10 mouse cellular contexts compared by ENCODE assay signal in the genomic region with DNA sequence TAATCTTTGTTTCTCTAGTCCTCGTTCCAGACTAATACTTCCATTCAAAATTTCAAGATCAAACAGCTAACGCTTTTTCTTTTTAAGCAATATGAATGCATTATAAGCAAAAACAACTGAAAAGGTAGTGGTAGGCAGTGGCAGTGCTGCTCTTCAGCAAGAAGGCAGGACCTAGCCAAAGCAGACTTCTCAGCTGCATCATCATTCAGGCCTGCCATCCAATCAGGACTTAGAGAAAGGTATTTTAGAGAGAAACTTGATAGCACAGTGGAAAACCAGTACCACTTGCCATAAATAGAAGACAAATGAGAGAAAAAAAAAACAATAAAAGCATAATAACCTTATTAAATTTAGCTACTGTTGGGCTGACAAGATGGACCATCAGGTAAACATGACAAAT. TPM values are rescaled to one million over a fixed set of nuclear protein-coding genes. Genes with fewer than 3 reads are reported as not detected.
DNase-seq lines count a peak whose midpoint lies in the region; ATAC-seq and TF ChIP-seq lines count a peak whose summit lies in the region.
"Had no signal": no experiment of that assay in that cellular context is flagged by ENCODE, and none has a peak within 500 bp of the region (broad histone marks: within the 10 kb centered on the region; RNA-seq: fewer than 3 reads in every experiment).

No protein-coding gene starts in this region.

- no peaks in the 10 kb centered on the region for H3K36me3 ChIP-seq in lung, embryonic 16.5 days (ENCODE audit: control insufficient read depth, insufficient read depth, low read length)
- H3K36me3 ChIP-seq in embryonic facial prominence, embryonic 14.5 days (ENCODE audit: control insufficient read depth, insufficient read depth, low read length): no peaks in the 10 kb centered on the region
- 0 out of 2 replicates have a peak, but pooled peaks cover 5% of the 10 kb centered on the region for H3K36me3 ChIP-seq in limb, embryonic 14.5 days (ENCODE audit: control insufficient read depth, insufficient read depth, low read length)
- no peaks in the 10 kb centered on the region for H3K36me3 ChIP-seq in neural tube, embryonic 14.5 days (ENCODE audit: control insufficient read depth, insufficient read depth, low read length)

- H3K27ac ChIP-seq in lung, embryonic 16.5 days (ENCODE audit: low read length): no peak overlapping the region
- H3K27ac ChIP-seq in embryonic facial prominence, embryonic 14.5 days (replicated peaks; ENCODE audit: low read depth, low read length): no peak overlapping the region
- no peak overlapping the region for H3K27ac ChIP-seq in limb, embryonic 14.5 days (replicated peaks; ENCODE audit: low read depth, low read length)
- H3K27ac ChIP-seq in neural tube, embryonic 14.5 days (ENCODE audit: low read depth, low read length): no peak overlapping the region

- no peak overlapping the region for H3K9ac ChIP-seq in lung, embryonic 16.5 days (ENCODE audit: low read length)
- H3K9ac ChIP-seq in embryonic facial prominence, embryonic 14.5 days (ENCODE audit: low read depth, low read length): no peak overlapping the region
- H3K9ac ChIP-seq in limb, embryonic 14.5 days (ENCODE audit: low read depth, low read length, severe bottlenecking): no peak overlapping the region
- no peak overlapping the region for H3K9ac ChIP-seq in neural tube, embryonic 14.5 days (replicated peaks; ENCODE audit: low read depth, low read length)

- no peak overlapping the region for H3K4me3 ChIP-seq in lung, embryonic 16.5 days (ENCODE audit: low read length)
- H3K4me3 ChIP-seq in lung, adult 2 months (replicated peaks; ENCODE audit: extremely low read depth, low read depth, low read length): no peak overlapping the region
- H3K4me3 ChIP-seq in embryonic facial prominence, embryonic 14.5 days (ENCODE audit: low read depth, low read length): no peak overlapping the region; the same call in 1 of the 2 replicates
- H3K4me3 ChIP-seq in limb, embryonic 14.5 days (replicated peaks; ENCODE audit: low read length): no peak overlapping the region
- peak overlapping the region; percentile 93 for H3K4me3 ChIP-seq in neural tube, embryonic 14.5 days (ENCODE audit: low read depth, low read length)

- H3K27me3 ChIP-seq in lung, embryonic 16.5 days (ENCODE audit: control insufficient read depth, insufficient read depth, low read depth, low read length): no peaks in the 10 kb centered on the region; the same call in 1 of the 2 replicates
- H3K27me3 ChIP-seq in embryonic facial prominence, embryonic 14.5 days (replicated peaks; ENCODE audit: control insufficient read depth, insufficient read depth, low read length): no peaks in the 10 kb centered on the region
- H3K27me3 ChIP-seq in limb, embryonic 14.5 days (ENCODE audit: control insufficient read depth, insufficient read depth, low read length): no peaks in the 10 kb centered on the region
- H3K27me3 ChIP-seq in neural tube, embryonic 14.5 days (ENCODE audit: control insufficient read depth, insufficient read depth, low read length): no peaks in the 10 kb centered on the region

- H3K4me2 ChIP-seq in lung, embryonic 16.5 days (ENCODE audit: low read depth, low read length): peak overlapping the region; percentile 91; the same call in 1 of the 2 replicates
- H3K4me2 ChIP-seq in embryonic facial prominence, embryonic 14.5 days (ENCODE audit: low read depth, low read length): peak overlapping the region; percentile 96
- 0 out of 2 replicates have a peak overlapping the region, but pooled peaks have one; percentile 96 for H3K4me2 ChIP-seq in limb, embryonic 14.5 days (replicated peaks; ENCODE audit: low read depth, low read length, severe bottlenecking)
- peak overlapping the region; percentile 91 for H3K4me2 ChIP-seq in neural tube, embryonic 14.5 days (ENCODE audit: low read depth, low read length)

- H3K4me1 ChIP-seq in lung, embryonic 16.5 days (replicated peaks; ENCODE audit: control insufficient read depth, insufficient read depth, low read length): peaks cover 10% of the 10 kb centered on the region
- peaks cover 3% of the 10 kb centered on the region; the same call in 1 of the 2 replicates for H3K4me1 ChIP-seq in lung, adult 2 months (ENCODE audit: control insufficient read depth, insufficient read depth, low read length)
- H3K4me1 ChIP-seq in embryonic facial prominence, embryonic 14.5 days (ENCODE audit: control insufficient read depth, insufficient read depth, low read length): peaks cover 17% of the 10 kb centered on the region
- peaks cover 10% of the 10 kb centered on the region for H3K4me1 ChIP-seq in limb, embryonic 14.5 days (ENCODE audit: control insufficient read depth, insufficient read depth, low read length)
- H3K4me1 ChIP-seq in neural tube, embryonic 14.5 days (ENCODE audit: control insufficient read depth, insufficient read depth, low read length): peaks cover 30% of the 10 kb centered on the region

- no peak for TF ChIP-seq CTCF in lung, adult 2 months (IDR thresholded peaks at IDR 0.05; ENCODE audit: insufficient read depth, low read length)

- no peak for DNase-seq in lung, adult 2 months
- DNase-seq in embryonic facial prominence, embryonic 14.5 days (ENCODE audit: low spot score): peak; percentile 50
- DNase-seq in limb, embryonic 14.5 days (ENCODE audit: low spot score): peak; percentile 26
- no peak for DNase-seq in right cerebral cortex, adult 18-20 months
- DNase-seq in kidney, adult 11 months: no peak
- DNase-seq: adrenal gland, postnatal 25 days; cerebellum, postnatal 36 days had no signal

- no peak for ATAC-seq in lung, embryonic 16.5 days (ENCODE audit: low read depth)
- no peak for ATAC-seq in embryonic facial prominence, embryonic 14.5 days (ENCODE audit: low read depth)
- ATAC-seq in limb, embryonic 14.5 days (ENCODE audit: low FRiP score, low read depth): no peak
- no peak for ATAC-seq in neural tube, embryonic 14.5 days (ENCODE audit: low read depth)

- WGBS in lung, embryonic 16.5 days: 81% methylated on average over 2 of the region's 2 CpGs
- WGBS in lung, adult 2 months: 84% methylated on average over 2 of the region's 2 CpGs
- WGBS in embryonic facial prominence, embryonic 14.5 days: 83% methylated on average over 2 of the region's 2 CpGs
- 85% methylated on average over 2 of the region's 2 CpGs for WGBS in limb, embryonic 14.5 days
- WGBS in neural tube, embryonic 14.5 days: 91% methylated on average over 2 of the region's 2 CpGs

- H3K9me3 ChIP-seq in lung, embryonic 16.5 days (ENCODE audit: control insufficient read depth, low read length): no peaks in the 10 kb centered on the region
- no peaks in the 10 kb centered on the region for H3K9me3 ChIP-seq in embryonic facial prominence, embryonic 14.5 days (ENCODE audit: control insufficient read depth, low read length)
- H3K9me3 ChIP-seq in limb, embryonic 14.5 days (ENCODE audit: control insufficient read depth, low read length): no peaks in the 10 kb centered on the region
- H3K9me3 ChIP-seq in neural tube, embryonic 14.5 days (ENCODE audit: control insufficient read depth, low read length): no peaks in the 10 kb centered on the region
- H3K9me3 ChIP-seq: G1E had no signal

- no peak for TF ChIP-seq POLR2A in lung, adult 2 months (IDR thresholded peaks at IDR 0.05; ENCODE audit: borderline replicate concordance, extremely low read depth, low read depth, low read length)
- no peak for TF ChIP-seq POLR2A in limb, embryonic 14.5 days (IDR thresholded peaks at IDR 0.05; ENCODE audit: borderline replicate concordance, extremely low read depth, insufficient read depth, insufficient read length)

RNA-seq across cellular contexts. Expression of a gene that starts 2.0 kb away (rescaled TPM):
- 1.7 and 2.0 TPM in 2 replicates for polyA plus RNA-seq in lung, embryonic 16.5 days (2015; fragmentation: Nextera tagmentation; extraction: Ambion mirVana)
- 5.5 and 6.6 TPM in 2 replicates for polyA plus RNA-seq in lung, adult 2 months (2012; rRNA removed)
- 3.9 and 4.1 TPM in 2 replicates for polyA plus RNA-seq in embryonic facial prominence, embryonic 14.5 days (2014; fragmentation: Nextera tagmentation; extraction: Ambion mirVana)
- 6.4 and 6.8 TPM in 2 replicates for polyA plus RNA-seq in limb, embryonic 14.5 days (2012; rRNA removed)
- polyA plus RNA-seq in limb, embryonic 14.5 days (2014; fragmentation: Nextera tagmentation; extraction: Ambion mirVana): 3.6 and 3.7 TPM in 2 replicates
- polyA plus RNA-seq in neural tube, embryonic 14.5 days (2014; fragmentation: Nextera tagmentation; extraction: Ambion mirVana): 6.0 and 7.5 TPM in 2 replicates

RNA-seq across cellular contexts. Expression of a gene that starts 29.2 kb away (rescaled TPM):
- polyA plus RNA-seq in lung, embryonic 16.5 days (2015; fragmentation: Nextera tagmentation; extraction: Ambion mirVana): 11.5 and 13.9 TPM in 2 replicates
- 83.2 and 89.5 TPM in 2 replicates for polyA plus RNA-seq in lung, adult 2 months (2012; rRNA removed)
- 0.40 and 0.46 TPM in 2 replicates for polyA plus RNA-seq in embryonic facial prominence, embryonic 14.5 days (2014; fragmentation: Nextera tagmentation; extraction: Ambion mirVana)
- polyA plus RNA-seq in limb, embryonic 14.5 days (2012; rRNA removed): 0.24 and 0.34 TPM in 2 replicates
- 0.19 and 0.37 TPM in 2 replicates for polyA plus RNA-seq in limb, embryonic 14.5 days (2014; fragmentation: Nextera tagmentation; extraction: Ambion mirVana)
- 0.12 TPM in 1 of 2 replicates, not detected in the other for polyA plus RNA-seq in neural tube, embryonic 14.5 days (2014; fragmentation: Nextera tagmentation; extraction: Ambion mirVana)
- polyA plus RNA-seq: G1E had no signal

Comparison
In these comparisons a context has a peak if more than half of its experiments do, and no peak if none do; other contexts are left out.
1. DNase-seq: peak in embryonic facial prominence, embryonic 14.5 days (single experiment) and limb, embryonic 14.5 days (single experiment); none in lung, adult 2 months (single experiment), right cerebral cortex, adult 18-20 months (single experiment) and kidney, adult 11 months (single experiment).
2. Peak in every context shown above with its lines, with median percentiles within 50 percentile points of each other: H3K4me2 ChIP-seq.